Mouse (Mus musculus) adrenal gland, postnatal 4 days (tissue): Measurements from ENCODE around the gene Jakmip3. TPM values are rescaled to one million over a fixed set of nuclear protein-coding genes. Genes with fewer than 3 reads are reported as not detected.
A peak's percentile ranks its signal among the peaks of the same experiment; 100 is the strongest.

Experiments used
- DNase-seq, 2 experiments: peaks; one replicate each; pipeline ENCODE4 v3.0.0; 2021 to 2022; ENCODE audit warnings: low spot score in 2 of 2, mixed read lengths in 2 of 2
- long read RNA-seq, 2 experiments: library from polyadenylated mRNA; stranded (forward); transcript quantifications; one replicate each; pipeline ENCODE4 v2.0.0; 2021
- total RNA-seq, 2 experiments: library from RNA; stranded (reverse); gene quantifications; 2 replicates each; pipeline ENCODE4 v1.2.3; 2021

The Jakmip3 gene
- total RNA-seq = 1 to 10 TPM; 3.5 to 5.0 TPM
- long read RNA-seq, experiment 1 = 0 reads
- long read RNA-seq, experiment 2 = 0 reads

DNA sequence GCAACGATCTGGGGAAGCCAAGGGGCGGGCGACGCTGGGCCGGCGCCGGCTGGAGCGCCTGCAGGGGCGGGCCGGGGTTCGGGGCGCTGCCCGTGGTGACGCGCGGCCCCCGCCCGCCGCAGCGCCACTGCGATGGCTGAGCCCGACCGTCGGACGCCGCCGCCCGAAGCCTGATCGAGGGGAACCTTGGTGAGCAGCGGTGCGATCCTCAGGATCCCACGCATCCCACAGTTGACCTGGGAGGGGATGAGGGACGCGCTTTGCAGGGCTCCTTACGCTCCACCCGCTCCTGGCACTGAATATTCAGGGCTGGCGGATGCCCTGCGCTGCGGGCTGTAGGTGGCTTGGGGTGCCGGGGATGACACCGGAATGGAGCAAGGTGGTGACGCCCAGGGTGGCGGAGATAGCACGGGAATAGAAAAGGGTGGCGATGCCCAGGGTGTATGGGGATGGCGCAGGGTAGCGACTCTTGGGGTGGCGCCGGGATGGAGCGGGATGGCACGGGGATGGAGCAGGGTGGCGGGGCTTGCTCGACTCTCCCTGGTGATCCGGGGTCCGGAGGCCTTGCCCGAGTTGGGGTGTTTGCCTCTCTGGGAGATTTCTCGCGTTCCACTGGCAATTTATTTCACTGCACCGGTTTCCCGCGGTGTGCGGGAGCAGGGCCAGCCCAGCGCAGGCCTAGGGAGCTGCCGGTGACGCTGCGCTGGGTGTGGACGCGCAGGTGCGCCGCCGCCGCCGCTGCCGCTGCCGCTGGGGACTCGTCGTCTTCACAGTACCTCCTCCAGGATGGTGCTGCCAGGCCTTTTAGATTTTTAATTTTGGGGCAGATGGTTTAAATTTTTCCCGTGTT lies at the start of gene Jakmip3:
Gene Jakmip3, plus strand, starts transcription at position 119 of the 850 bp plus-strand sequence.
- DNase-seq = no peak

DNA sequence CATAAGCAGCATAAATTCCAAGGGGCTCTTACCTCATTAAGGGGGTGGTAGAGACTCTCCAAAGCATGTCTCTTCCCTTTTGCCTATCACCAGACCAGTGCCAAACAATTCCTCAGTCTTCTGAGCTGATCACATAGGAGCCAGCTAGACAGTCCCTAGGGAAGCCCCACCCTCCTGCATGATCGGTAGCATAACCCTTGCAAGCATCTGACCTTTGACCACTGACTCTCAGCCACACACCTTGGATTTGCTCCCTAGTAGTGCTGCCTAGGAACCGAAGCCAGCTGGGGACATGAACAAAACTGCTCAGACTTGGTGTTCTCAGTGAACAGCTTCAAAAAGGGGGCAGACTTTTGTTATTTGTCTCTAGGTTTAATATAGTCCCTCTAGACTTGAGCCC lies 42.4 kb upstream of the Jakmip3 start:
- no peak for DNase-seq

DNA sequence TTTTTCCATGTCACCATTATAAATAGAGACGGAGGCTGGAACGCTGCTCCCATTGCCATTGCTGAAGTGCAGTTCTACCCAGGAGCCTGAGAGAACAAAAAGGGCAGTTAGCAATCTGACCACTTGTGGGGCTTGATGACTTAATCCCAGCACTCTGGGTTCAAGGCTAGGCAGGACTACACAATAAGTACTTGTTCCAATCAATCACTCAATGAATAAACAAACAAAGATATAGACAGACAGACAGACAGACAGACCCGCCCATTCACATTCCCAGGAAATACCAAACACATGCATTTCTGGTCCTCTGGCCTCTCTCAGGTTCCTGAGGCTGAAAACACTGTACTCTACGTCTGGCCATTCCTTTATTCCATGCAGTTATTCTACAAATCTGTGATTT lies 41.8 kb upstream of the Jakmip3 start:
- DNase-seq = no peak

DNA sequence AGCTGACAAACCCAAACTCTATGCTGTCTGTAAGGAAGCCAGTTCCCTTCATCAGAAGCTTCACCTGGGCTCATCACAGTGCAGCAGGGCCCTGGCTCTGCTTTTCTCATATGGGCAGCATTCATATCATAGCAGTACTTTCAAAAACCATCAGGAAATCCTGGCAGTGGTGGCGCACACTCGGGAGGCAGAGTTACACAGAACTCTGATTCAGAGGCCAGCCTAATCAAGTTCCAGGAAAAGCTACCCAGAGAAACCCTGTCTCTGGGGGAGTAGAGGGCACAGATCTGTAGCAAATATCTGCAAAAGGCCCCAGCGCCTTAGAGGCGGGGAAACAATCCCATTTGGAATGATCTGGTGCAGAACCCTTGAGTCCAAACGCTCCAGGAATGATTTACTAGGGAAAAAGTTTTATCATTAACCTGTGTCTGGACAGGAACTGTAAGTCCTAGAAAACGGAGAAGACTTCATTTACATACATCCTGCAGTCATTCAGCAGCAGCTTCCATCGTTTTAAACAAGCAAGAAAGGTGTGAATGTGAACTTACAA lies 36.6 kb upstream of the Jakmip3 start:
- DNase-seq = no peak

DNA sequence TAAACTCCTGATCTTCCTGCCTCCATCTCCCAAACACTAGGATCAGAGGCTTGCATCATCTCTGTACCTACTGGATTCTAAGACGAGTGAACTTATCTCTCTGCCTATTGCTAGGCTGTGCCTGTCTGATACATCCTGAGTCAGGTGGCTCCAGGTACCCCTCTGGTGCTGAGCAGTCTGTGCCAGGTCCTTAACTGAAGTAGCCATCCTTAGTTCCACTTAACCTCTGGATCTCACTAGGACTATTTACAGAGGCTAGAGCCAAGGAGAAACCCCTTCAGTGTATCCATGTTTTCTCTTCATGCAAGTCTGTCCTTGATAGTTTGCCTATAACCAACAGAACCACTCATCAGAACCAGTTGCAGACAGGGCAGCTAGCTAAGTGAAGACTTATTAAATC lies 34.1 kb upstream of the Jakmip3 start:
- DNase-seq = no peak

DNA sequence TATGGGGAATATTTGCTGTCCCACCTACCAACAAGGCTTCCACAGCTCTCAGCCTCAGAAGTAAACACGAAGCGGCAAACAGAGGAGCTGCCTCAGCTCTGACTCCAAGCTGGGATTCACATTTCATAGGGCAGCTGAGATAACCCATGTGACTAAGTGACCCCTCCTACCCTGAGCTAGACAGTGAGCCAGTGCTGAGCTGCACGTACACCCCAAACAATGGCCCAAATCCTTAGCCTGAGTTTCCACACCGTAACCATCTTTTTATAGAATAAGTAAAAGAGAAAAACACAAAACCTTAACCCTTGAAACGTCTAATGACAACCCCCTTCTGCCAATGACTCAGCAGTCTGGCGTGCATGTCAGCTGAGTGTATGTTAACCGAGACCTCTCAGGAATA lies 33.5 kb upstream of the Jakmip3 start:
- no peak for DNase-seq

DNA sequence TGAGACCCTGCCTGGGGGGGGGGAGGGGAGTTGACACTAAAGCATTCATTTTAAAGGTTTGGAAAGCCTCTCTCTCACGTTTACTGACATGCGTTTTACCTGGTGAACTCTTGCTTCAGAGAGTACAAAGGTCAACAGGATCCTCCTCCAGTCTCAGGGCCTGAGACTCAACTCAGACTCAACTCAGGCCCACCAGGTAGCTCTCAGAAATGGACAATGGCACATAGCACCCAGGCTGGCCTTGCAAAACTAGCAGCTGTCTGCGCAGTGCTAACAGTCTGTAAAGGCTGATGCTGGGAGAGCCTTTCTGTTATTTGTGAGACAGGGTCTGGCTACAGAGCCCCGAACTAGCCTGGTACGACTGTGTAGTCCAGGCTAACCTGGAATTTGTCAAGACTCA lies 32.6 kb upstream of the Jakmip3 start:
- DNase-seq = no peak

DNA sequence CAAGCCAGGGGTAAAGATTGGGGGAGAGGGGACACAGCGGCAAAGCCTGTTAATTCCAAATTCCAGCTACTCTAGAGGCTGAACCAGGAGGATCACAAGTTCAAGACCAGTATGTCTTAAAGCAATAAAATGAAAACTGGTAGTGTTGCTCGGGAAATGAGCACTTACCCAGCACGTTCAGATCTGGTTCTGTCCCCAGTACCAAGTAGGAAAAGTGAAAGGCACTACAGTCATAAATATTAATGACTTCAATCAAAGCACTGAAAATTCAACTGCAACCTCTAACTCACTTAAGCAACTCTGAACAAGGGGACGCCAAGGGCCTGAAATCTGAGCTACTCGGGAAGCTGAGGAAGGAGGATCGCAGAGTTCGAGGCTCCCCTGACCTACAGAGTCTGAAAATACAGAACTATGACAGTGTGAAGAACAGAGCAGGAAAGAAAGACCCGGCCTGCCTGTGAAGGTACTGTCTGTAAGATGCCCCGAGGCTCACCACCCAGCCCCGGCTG lies 31.7 kb upstream of the Jakmip3 start:
- DNase-seq = no peak

DNA sequence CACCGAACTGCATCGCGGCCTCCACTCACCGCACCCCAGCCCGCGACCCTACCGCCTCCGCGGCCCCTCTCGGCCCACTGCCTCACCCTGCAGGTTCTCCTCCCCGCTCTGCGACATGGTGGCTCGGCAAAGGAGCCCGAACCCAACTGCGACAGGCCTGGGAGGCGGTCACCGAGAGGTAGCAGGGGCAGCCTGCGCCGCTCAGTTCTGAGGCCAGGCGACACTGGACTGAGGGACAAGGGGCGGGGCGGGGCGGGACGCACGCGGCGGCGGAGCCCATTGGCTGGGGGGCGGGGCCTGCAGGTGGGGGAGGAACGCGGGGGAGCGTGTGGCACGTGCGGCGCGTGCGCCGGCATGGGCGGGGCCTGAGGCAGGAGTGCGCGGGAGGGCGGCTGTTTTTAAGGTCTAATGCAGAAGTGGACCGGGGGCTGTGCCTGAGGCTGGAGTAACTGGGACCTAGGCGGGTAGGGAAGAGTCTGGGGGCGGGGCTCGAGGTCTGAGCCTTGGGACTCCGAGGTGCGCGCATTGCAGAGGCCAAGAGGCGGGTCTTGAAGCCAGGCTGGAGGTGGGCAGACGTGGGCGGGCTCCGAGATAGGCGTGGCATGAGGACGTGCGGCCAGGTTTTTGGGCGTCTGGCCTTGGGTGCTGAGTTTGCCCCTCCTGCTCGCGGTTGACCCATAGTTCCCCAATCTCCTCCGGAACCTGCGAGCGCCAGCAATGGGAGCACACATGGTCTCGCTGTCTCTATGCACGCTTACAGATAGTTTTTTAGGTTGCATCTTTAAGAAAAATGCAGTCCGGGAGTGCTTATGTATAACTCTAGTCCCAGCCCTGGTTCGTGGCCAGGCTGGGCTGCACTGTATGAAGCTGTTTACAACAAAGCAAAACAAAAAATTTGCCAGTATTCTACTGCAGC lies 31.0 kb upstream of the Jakmip3 start, which contains the start of gene Bnip3:
Gene Bnip3, minus strand, starts transcription at position 243 of the 916 bp plus-strand sequence.
- peak; percentile 83 to 84 for DNase-seq

DNA sequence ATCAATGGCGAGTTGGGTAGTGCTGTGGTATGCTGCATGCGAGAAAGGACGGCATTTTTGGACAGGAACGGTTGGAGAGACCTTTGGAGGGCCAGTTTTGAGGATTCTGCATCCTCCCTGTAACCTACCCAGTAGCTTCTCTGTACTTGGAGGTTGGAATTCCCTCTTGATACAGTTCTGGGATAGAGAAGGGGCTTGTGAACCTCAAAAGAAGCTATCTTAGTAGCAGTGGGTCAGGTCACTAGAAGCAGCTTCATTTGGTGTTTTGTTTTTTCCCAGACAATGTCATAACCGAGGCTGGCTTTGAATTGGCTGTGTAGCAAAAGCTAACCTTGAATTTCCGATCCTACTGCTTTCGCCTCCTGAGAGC lies 30.4 kb upstream of the Jakmip3 start:
- no peak for DNase-seq

DNA sequence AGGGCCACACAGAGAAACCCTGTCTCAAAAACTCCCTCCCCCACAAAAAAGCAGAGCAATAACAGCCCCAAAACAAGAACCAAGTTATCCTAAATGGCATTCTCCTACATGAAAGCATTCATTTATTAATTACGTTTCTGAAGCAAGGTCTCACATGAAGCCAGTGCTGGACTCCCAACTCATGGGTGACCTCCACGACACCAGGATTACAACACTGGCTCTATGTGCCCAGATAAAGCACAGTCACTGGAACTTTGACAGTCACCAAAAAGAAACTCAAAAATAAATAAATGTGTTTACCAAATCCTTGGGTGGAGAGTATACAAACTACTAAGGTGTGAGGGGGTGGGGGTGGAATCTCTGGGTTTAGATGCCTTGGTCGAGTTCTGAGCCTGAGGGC lies 26.9 kb upstream of the Jakmip3 start:
- no peak for DNase-seq

DNA sequence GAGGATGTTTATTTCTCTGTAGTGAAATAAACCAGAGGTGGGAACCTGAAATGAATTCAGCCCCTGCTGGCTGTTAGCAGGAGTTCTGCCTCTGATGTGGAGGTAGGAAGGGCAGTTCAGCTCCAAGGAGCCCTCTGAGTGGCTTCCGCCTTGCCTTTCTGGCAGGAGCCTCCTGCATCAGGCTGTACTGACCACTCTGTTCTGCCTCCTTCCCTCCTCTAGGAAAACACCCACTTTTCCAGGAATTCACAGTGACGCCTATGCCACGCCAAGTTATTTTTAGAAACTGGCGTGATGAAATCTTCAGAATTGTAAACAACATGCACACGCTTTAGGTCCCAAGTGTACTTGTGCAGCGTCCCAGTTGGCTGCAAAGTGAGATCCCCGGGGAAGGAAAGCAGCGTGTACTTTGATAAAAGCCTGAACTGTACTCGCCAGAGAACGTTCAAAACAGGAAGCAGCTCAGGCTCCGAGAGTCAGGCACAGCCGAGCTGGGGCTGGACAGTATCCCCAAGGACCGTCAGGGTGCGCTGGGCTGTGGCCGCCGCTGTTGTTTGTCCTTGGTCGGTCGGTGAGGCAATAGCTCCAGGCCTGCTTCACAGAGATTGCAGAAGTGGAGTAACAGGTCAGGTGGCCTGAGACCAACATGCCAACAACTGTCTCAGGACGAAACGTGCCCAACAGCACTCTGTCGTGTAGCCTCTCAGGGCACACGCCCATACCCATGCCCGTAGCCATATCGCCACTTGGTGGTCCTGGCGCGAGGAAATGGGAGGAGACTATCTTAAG lies 21.2 kb upstream of the Jakmip3 start:
- peak; percentile 20 to 73 for DNase-seq

DNA sequence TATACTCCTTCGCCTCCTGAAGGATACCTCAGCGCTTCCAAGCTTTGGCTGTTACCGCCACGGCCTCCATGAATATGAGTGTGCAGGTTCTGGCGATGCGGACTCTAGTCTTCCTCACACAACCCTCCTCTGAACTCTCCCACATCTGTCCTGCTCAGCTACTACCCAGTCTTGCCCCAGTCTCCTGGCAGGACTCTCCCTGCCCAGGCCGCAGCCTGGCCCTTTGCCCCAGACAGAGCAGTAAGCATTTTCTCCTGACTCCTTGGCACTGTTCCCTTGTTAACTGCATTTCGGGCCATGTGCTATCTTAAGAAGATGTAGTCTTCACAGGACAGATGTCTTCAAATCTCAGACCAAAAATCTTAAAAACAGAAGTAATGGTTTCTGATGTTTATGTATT lies 18.9 kb upstream of the Jakmip3 start:
- DNase-seq = no peak

DNA sequence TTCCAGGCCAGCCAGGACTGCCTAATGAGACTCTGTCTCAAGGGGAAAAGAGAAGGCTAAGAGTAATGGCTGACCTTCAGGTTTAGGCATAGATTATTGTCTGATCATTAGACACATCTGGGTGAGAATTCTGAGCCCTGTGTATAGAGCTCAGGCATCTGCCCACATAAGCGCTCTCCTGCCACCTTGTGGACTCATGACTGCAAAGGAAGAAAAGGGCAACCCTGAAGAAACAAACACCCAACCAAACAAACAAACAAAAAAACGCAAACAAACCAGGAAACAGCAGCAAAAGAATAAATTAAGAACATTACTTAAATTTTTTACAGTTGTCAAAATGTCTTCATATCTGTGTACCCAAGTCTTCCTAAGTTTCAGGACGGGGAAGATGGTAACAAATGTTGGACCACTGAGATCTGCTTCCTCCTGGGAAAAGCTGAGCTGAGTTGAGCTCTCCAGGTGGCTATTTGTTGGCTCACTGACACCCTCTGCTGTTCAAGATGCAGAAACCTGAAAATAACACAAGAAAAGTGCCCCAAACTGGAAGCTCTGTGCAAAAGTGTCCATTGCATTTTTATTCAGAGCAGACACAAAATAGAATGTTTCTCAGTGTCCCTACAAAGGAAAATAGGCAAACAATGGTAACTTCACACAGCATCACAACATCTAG lies 16.6 kb upstream of the Jakmip3 start:
- DNase-seq = no peak

DNA sequence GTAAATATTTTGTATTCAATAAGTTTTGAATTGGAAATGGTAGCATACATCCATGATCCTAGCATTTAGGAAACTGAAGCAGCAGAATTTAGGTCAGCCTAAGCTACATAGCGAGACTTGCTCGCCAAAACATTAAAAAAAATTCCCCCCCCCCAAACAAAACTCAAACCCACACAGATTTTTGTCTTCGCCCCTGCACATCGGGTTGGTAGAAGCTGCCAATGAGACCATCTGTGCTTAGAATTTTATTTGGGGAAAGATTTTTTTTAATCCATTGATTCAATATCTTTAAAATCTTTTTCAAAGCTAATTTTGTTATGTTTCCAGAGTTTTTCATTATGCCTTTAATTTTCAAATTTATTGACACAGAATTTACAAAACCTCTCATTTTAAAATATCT lies 12.1 kb upstream of the Jakmip3 start:
- no peak for DNase-seq

DNA sequence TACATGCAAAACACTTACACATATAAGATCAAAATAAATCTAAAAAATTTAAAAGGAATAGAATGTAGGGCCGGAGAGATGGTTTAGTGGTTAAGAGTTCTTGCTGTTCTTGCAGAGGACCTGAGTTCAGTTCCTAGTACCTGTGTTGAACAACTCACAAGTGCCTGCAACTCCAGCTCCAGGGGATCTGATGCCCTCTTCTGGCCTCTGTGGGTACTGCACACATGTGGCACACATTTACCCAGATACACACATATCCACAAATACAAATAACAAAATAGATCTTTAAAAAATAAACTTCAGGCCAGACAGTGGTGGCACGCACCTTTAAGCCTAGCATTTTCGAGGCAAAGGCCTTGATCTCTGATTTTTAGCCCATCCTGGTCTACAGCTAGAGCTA lies 6.0 kb upstream of the Jakmip3 start:
- no peak for DNase-seq

DNA sequence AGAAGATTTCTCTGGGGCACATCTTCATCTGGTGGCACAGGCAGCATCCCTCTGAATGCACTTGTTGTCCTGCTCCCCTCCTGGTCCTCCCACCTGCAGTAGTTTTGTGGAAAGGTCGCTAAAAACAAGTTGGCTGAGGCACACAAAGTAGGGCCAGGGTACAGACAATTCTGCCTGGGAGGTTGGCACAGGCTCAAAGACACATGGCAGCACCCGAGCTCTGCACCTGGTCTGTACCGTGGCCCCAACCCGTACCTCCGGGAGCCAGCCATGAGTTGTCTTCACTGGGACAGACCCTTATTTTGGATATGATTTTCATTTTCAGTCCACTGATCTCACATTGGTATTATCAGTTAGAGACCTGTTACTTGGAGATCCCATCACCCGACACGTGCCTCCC lies 1.5 kb upstream of the Jakmip3 start:
- no peak for DNase-seq

DNA sequence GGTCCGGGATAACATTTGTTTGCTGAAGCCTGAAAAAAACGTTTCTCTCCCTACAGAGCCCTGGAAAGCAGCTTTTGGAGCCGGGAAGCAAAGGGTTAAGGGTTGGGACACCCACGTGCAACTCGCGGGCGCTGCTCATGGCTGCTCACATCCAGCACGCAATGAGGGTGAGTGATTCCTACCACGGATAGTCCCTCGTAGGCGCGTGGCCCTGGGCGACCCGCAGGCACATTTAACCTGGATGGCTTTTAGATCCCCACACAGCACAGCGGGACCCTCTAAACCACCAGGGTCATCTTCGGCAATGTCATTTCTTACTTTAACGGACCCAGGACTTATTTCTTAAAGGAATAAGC lies 296 bp upstream of the Jakmip3 start:
- DNase-seq = no peak

DNA sequence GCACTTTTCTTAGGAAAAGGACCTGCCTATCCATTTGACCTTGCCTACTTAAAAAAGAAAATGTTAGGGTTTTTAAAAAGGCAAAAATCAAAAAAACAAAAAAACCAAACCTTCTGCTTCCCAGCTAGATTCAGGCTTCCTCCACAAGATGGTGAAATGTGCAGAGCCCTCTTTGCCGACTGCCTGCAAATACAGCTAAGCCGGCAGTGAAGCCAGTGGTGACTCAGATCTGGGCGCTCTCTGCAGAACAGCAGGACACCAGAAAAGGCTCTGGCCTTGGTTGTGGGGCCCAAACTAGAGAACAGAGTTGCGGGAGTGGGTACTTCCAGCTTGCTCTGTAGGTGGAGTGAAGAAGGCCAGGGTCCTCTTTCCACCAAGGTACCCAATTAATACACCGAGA lies 1.0 kb downstream of the Jakmip3 start:
- no peak for DNase-seq

DNA sequence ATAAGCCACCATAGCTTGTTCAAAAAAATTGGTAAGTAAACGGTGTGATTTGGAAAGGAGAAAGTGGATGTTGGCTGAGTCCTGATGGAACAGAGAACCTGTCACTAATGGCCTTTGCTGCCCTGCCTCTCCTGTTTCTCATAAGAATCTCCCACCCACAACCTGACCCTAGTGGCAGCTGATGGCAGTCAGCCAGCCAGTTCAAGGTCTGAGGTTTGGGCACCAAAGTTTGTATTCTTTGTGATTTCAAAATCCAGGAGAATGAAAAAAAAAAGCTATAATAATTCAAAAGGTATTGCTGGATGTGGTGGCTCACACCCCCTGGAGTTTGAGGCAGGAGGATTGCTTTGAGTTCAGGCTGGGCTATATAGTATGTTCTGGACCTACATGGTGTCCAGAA lies 1.8 kb downstream of the Jakmip3 start:
- DNase-seq = no peak
